Mouse (Mus musculus) limb, embryonic 15.5 days (tissue): ENCODE measurements around the gene Fzd4. TPM values are rescaled to one million over a fixed set of nuclear protein-coding genes. Genes with fewer than 3 reads are reported as not detected.

Experiments
- ATAC-seq: fragments of 200-750 bp; cut with Nextera tagmentation; 2 replicates; pipeline ENCODE4 v1.8.0; 2017; ENCODE audit warnings: low read depth, moderate TSS enrichment; ENCODE audit not compliant: insufficient number of reproducible peaks, low FRiP score, low TSS enrichment
- H3K27ac ChIP-seq: fragments of 300-500 bp; sonication (generic); 2 replicates; pipeline ENCODE4 v1.5.1; 2015; ENCODE audit warnings: moderate library complexity, mild to moderate bottlenecking, inconsistent platforms
- H3K27me3 ChIP-seq: fragments of 300-500 bp; sonication (generic); 2 replicates; pipeline ENCODE4 v1.6.1; 2015; ENCODE audit warnings: inconsistent platforms
- H3K36me3 ChIP-seq: fragments of 300-500 bp; sonication (generic); 2 replicates; pipeline ENCODE4 v1.6.1; 2015; ENCODE audit warnings: inconsistent platforms
- H3K4me1 ChIP-seq: fragments of 300-500 bp; sonication (generic); 2 replicates; pipeline ENCODE4 v1.6.1; 2015; ENCODE audit warnings: inconsistent platforms
- H3K4me2 ChIP-seq: fragments of 300-500 bp; sonication (generic); 2 replicates; pipeline ENCODE4 v1.6.1; 2015; ENCODE audit warnings: mild to moderate bottlenecking, inconsistent platforms
- H3K4me3 ChIP-seq: fragments of 300-500 bp; sonication (generic); 2 replicates; pipeline ENCODE4 v1.5.1; 2015; ENCODE audit warnings: mild to moderate bottlenecking, inconsistent platforms
- H3K9ac ChIP-seq: fragments of 300-500 bp; sonication (generic); 2 replicates; pipeline ENCODE4 v1.6.1; 2015; ENCODE audit warnings: inconsistent platforms
- H3K9me3 ChIP-seq: fragments of 300-500 bp; sonication (generic); 2 replicates; pipeline ENCODE4 v1.6.1; 2016; ENCODE audit warnings: inconsistent platforms
- WGBS: fragments of 180-500 bp; shearing (Covaris S2); methylation state at CpG from one replicate; pipeline ENCODE4 v1.1.7; 2015; 5-methylcytosine and 5-hydroxymethylcytosine counted together
- polyA plus RNA-seq: library from polyadenylated mRNA; unstranded; fragments of >200 nt; fragmentation: Nextera tagmentation; extraction: Ambion mirVana; gene quantifications from 2 replicates; pipeline ENCODE4 v1.2.1, GENCODE M21; 2015

Gene Fzd4
- polyA plus RNA-seq, 1 experiment from 2014 or later: 12.3 TPM

DNA sequence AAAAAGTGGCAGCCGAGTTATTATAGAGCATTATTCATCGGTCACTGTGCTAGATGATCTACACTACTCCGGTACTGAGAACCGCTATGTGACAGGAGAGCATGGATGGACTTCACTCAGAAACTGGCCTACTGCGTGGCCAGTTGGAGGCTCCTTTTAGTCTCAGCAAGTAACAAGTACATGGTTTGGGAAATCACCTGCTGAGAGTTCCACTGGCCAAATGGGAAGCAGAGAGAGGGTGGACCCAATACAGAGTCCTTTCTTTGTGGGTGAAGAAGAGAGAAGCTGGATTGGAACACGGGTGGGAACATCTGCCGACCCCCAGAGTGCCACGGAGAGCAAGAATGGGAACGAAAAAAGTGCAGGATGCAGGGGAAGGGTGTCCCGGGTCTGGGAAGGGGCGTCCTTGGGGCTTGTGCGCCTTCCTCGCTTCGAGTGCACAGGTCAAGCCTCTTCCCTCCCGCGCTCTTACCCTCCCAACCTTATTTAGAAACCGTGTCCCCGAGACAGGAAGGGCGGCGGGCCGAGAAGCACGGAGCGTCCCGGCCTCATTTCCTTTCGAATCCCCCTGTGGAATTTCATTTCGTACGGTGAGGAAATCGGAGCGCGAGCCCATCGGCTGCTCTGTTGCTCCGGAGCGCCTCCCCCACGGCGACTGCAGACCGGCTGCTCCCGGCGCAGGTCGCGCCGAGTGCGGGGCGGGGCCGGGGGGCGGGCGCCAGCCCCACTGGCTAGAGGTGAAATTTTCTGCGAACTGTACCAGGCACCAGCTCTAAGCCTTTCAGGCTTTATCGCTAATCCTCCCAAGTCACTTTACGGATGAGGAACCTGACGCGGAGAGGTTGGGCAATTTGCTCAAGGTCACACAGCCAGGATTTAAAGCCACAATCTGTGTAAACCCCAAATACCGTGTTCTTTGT lies 842 bp upstream of the Fzd4 start:
- Histone ChIP-seq H3K9ac (peak overlapping the region; percentile 54), H3K36me3 (peaks cover 2% of the 10 kb centered on the region; the same call in 1 of the 2 replicates), H3K4me1 (peaks cover 20% of the 10 kb centered on the region; the same call in 1 of the 2 replicates), H3K4me3 (peak overlapping the region; percentile 85), H3K27me3 (peaks cover 7% of the 10 kb centered on the region; the same call in 1 of the 2 replicates), H3K4me2 (peak overlapping the region; percentile 94), H3K9me3 (no peaks in the 10 kb centered on the region), H3K27ac (peak overlapping the region; percentile 83)
- peak; percentile 74 for ATAC-seq
- WGBS: 5% methylated on average over 52 of the region's 52 CpGs

DNA sequence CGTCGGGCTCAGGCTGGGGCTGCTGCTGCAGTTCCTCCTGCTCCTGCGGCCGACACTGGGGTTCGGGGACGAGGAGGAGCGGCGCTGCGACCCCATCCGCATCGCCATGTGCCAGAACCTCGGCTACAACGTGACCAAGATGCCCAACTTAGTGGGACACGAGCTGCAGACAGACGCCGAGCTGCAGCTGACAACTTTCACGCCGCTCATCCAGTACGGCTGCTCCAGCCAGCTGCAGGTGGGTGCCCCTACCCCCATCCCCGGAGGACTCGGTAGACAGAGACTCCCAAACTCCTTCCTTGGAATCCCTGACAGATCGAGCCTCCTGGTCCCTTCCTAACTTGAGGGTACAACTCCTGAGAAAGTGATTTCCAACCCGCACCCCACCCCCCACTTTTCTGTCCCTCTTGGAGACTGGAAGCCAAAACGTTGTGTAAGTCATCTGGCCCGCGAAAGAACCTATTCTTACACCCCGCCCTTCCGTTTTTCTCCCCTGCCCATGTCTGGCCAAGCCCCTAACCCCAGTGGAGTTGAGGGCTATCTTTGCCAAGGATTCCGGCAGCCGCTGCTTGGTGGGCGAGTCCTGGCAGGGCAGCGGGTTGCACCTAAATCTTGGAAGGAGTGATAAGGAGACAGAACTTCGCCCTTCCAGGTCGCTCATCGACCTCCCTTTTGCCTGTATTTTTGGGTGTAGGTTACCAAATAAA lies 732 bp downstream of the Fzd4 start:
- whole genome bisulfite sequencing: under 1% methylated on average over 33 of the region's 35 CpGs
- Histone ChIP-seq H3K4me3 (peak overlapping the region; percentile 85), H3K4me2 (peak overlapping the region; percentile 94), H3K9me3 (no peaks in the 10 kb centered on the region), H3K27ac (peak overlapping the region; percentile 90), H3K27me3 (peaks cover 7% of the 10 kb centered on the region; the same call in 1 of the 2 replicates), H3K4me1 (peaks cover 26% of the 10 kb centered on the region; the same call in 1 of the 2 replicates), H3K9ac (peak overlapping the region; percentile 91), H3K36me3 (peaks cover 2% of the 10 kb centered on the region; the same call in 1 of the 2 replicates)
- ATAC-seq: no peak

DNA sequence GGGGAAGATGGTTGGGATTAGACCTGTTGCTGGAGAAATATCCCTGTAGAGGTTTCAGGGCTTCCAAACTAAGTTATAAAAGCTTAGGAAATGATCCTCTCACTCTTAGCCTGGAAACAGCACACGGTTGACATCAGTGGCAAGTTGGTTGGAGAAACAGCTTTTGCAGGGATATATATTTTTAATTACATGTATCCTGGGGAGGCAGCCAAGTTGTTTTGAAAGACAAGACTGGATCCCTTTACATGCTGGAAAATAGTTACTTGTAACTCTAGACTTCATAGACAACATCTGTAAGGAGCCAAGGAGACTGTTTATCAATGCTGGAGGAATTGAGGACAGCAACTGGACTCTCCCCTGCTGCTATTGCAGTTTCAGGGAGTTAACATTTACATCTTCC lies 1.9 kb downstream of the Fzd4 start:
- Histone ChIP-seq H3K36me3 (peaks cover 2% of the 10 kb centered on the region; the same call in 1 of the 2 replicates), H3K27ac (no peak overlapping the region), H3K4me2 (peak overlapping the region; percentile 25), H3K4me3 (peak overlapping the region; percentile 85), H3K9ac (no peak overlapping the region), H3K4me1 (peaks cover 28% of the 10 kb centered on the region; the same call in 1 of the 2 replicates), H3K27me3 (peaks cover 7% of the 10 kb centered on the region; the same call in 1 of the 2 replicates), H3K9me3 (no peaks in the 10 kb centered on the region)
- no peak for ATAC-seq
- WGBS: 8% methylated on average over 1 of the region's 1 CpGs

DNA sequence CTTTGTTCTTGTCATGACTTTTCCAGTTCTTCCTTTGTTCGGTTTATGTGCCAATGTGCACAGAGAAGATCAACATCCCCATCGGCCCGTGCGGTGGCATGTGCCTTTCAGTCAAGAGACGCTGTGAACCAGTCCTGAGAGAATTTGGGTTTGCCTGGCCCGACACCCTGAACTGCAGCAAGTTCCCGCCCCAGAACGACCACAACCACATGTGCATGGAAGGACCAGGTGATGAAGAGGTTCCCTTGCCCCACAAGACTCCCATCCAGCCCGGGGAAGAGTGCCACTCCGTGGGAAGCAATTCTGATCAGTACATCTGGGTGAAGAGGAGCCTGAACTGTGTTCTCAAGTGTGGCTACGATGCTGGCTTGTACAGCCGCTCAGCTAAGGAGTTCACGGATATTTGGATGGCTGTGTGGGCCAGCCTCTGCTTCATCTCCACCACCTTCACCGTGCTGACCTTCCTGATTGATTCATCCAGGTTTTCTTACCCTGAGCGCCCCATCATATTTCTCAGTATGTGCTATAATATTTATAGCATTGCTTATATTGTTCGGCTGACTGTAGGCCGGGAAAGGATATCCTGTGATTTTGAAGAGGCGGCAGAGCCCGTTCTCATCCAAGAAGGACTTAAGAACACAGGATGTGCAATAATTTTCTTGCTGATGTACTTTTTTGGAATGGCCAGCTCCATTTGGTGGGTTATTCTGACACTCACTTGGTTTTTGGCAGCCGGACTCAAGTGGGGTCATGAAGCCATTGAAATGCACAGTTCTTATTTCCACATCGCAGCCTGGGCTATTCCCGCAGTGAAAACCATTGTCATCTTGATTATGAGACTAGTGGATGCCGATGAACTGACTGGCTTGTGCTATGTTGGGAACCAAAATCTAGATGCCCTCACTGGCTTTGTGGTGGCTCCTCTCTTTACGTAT lies 3.1 kb downstream of the Fzd4 start:
- peak overlapping the region; percentile 25; the same call in 1 of the 2 replicates for H3K4me2 ChIP-seq

GRCm38 (mm10) chr7:89410294-89410693 lies 6.1 kb downstream of the Fzd4 start:
- WGBS: 64% methylated on average over 4 of the region's 4 CpGs
- Histone ChIP-seq H3K27me3 (no peaks in the 10 kb centered on the region), H3K27ac (no peak overlapping the region), H3K4me3 (no peak overlapping the region), H3K4me1 (peaks cover 13% of the 10 kb centered on the region; the same call in 1 of the 2 replicates), H3K9me3 (no peaks in the 10 kb centered on the region), H3K36me3 (peaks cover 2% of the 10 kb centered on the region; the same call in 1 of the 2 replicates), H3K9ac (no peak overlapping the region), H3K4me2 (no peak overlapping the region)
- no peak for ATAC-seq

More for the DNA sequence above, 3.1 kb downstream of the Fzd4 start:
- Histone ChIP-seq H3K9ac (no peak overlapping the region), H3K27me3 (peaks cover 3% of the 10 kb centered on the region; the same call in 1 of the 2 replicates), H3K9me3 (no peaks in the 10 kb centered on the region), H3K4me1 (peaks cover 28% of the 10 kb centered on the region; the same call in 1 of the 2 replicates), H3K4me3 (no peak overlapping the region; the same call in 1 of the 2 replicates), H3K36me3 (peaks cover 2% of the 10 kb centered on the region; the same call in 1 of the 2 replicates), H3K27ac (no peak overlapping the region)
- WGBS: 85% methylated on average over 24 of the region's 24 CpGs
- ATAC-seq: no peak

GRCm38 (mm10) chr7:89411346-89411745 lies 7.2 kb downstream of the Fzd4 start:
- Histone ChIP-seq H3K9me3 (no peaks in the 10 kb centered on the region), H3K27ac (no peak overlapping the region), H3K4me1 (peaks cover 13% of the 10 kb centered on the region; the same call in 1 of the 2 replicates), H3K4me3 (no peak overlapping the region), H3K27me3 (no peaks in the 10 kb centered on the region), H3K4me2 (no peak overlapping the region), H3K9ac (no peak overlapping the region), H3K36me3 (peaks cover 2% of the 10 kb centered on the region; the same call in 1 of the 2 replicates)
- ATAC-seq: no peak
- 81% methylated on average over 3 of the region's 3 CpGs for WGBS

- 83% methylated on average over 7 of the region's 7 CpGs for WGBS
- peaks cover 10% of the 10 kb centered on the region; the same call in 1 of the 2 replicates for H3K4me1 ChIP-seq
- no peaks in the 10 kb centered on the region for H3K9me3 ChIP-seq
- H3K4me3 ChIP-seq: no peak overlapping the region
- H3K9ac ChIP-seq: no peak overlapping the region
- H3K4me2 ChIP-seq: no peak overlapping the region
- H3K36me3 ChIP-seq: peaks cover 2% of the 10 kb centered on the region; the same call in 1 of the 2 replicates
- no peaks in the 10 kb centered on the region for H3K27me3 ChIP-seq
- H3K27ac ChIP-seq: no peak overlapping the region
- no peak for ATAC-seq
Observed at GRCm38 (mm10) chr7:89412094-89412493, 7.9 kb downstream of the Fzd4 start.

- Histone ChIP-seq H3K9ac (no peak overlapping the region), H3K9me3 (no peaks in the 10 kb centered on the region), H3K36me3 (no peaks in the 10 kb centered on the region; the same call in 1 of the 2 replicates), H3K27ac (no peak overlapping the region), H3K4me3 (no peak overlapping the region), H3K27me3 (no peaks in the 10 kb centered on the region), H3K4me1 (peaks cover 10% of the 10 kb centered on the region), H3K4me2 (no peak overlapping the region)
- 62% methylated on average over 4 of the region's 4 CpGs for WGBS
- no peak for ATAC-seq
Observed at GRCm38 (mm10) chr7:89416027-89416426, 11.9 kb downstream of the Fzd4 start.

- no peak for ATAC-seq
- Histone ChIP-seq H3K4me1 (peaks cover 10% of the 10 kb centered on the region), H3K4me2 (no peak overlapping the region), H3K4me3 (no peak overlapping the region), H3K9me3 (no peaks in the 10 kb centered on the region), H3K27ac (no peak overlapping the region), H3K27me3 (no peaks in the 10 kb centered on the region), H3K36me3 (no peaks in the 10 kb centered on the region; the same call in 1 of the 2 replicates), H3K9ac (no peak overlapping the region)
- WGBS: 74% methylated on average over 2 of the region's 2 CpGs
Observed at GRCm38 (mm10) chr7:89417707-89418106, 13.6 kb downstream of the Fzd4 start.

DNA sequence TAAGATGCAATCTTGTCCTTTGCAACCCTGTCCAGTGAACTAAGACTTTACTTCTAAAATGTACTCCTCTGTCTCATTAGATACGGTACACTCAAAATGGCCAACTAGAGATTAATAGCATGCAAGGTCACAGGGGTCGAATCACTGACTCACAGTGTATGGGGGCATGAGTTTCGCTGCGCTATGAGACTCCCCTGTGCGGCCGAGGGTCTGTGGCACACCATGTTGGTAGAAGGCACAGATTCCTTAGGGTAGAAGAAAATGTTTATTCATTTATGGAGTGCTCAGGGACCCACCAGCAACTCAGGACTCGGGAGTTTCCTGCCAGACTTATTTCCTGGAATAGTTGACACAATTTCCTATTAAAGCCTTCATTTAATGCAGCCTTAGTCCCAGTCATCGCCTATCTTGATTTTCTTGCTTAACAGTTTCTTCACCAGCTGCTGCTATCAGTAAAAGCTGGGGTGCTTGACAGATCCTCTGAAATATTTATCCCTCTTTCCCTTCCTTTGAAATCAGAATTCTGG lies 14.0 kb downstream of the Fzd4 start:
- peaks cover 10% of the 10 kb centered on the region for H3K4me1 ChIP-seq
- WGBS: 53% methylated on average over 8 of the region's 8 CpGs
- no peak for ATAC-seq
- no peaks in the 10 kb centered on the region for H3K9me3 ChIP-seq
- H3K4me3 ChIP-seq: no peak overlapping the region
- no peak overlapping the region for H3K4me2 ChIP-seq
- H3K36me3 ChIP-seq: no peaks in the 10 kb centered on the region
- H3K27ac ChIP-seq: no peak overlapping the region
- H3K9ac ChIP-seq: no peak overlapping the region
- no peaks in the 10 kb centered on the region for H3K27me3 ChIP-seq
